Mouse (Mus musculus) adrenal gland, adult 2 months (tissue): ENCODE measurements at regions not wholly inside any gene's neighbourhood (a gene's known extent, or its start where the extent isn't known, plus 50 kb on each side); places are given as distances from the start of the nearest gene placed in this dataset.
A peak's percentile ranks its signal among the peaks of the same experiment; 100 is the strongest.

Experiments
- DNase-seq: peaks from one replicate; pipeline ENCODE4 v3.0.0; 2021

- DNase-seq = no peak
Observed at GRCm38 (mm10) chr3:120898258-120898657, 273.2 kb downstream of the Rwdd3 start.

GRCm38 (mm10) chr3:120897758-120898157, 273.7 kb downstream of the Rwdd3 start:
- DNase-seq = no peak

GRCm38 (mm10) chr3:120897221-120897620, 274.3 kb downstream of the Rwdd3 start:
- no peak for DNase-seq

- no peak for DNase-seq
Observed at GRCm38 (mm10) chr3:120886063-120886841, 285.2 kb downstream of the Rwdd3 start.

GRCm38 (mm10) chr3:120885401-120885800, 286.1 kb downstream of the Rwdd3 start:
- no peak for DNase-seq

GRCm38 (mm10) chr3:120884189-120884588, 287.3 kb downstream of the Rwdd3 start:
- no peak for DNase-seq

GRCm38 (mm10) chr3:120883650-120884049, 287.8 kb downstream of the Rwdd3 start:
- no peak for DNase-seq

- no peak for DNase-seq
Observed at GRCm38 (mm10) chr3:120879409-120879808, 292.1 kb downstream of the Rwdd3 start.

GRCm38 (mm10) chr3:120875740-120876139, 295.8 kb downstream of the Rwdd3 start:
- DNase-seq = no peak

GRCm38 (mm10) chr3:120865036-120865435, 306.5 kb downstream of the Rwdd3 start:
- no peak for DNase-seq

- DNase-seq = no peak
Observed at GRCm38 (mm10) chr3:120861641-120862040, 309.9 kb downstream of the Rwdd3 start.

GRCm38 (mm10) chr3:120858281-120858680, 313.2 kb downstream of the Rwdd3 start:
- DNase-seq = no peak

- no peak for DNase-seq
Observed at GRCm38 (mm10) chr3:120854322-120854721, 317.2 kb downstream of the Rwdd3 start.

GRCm38 (mm10) chr3:120843623-120844022, 327.9 kb downstream of the Rwdd3 start:
- DNase-seq = no peak

GRCm38 (mm10) chr3:120823536-120823935, 348.0 kb downstream of the Rwdd3 start:
- DNase-seq = no peak

GRCm38 (mm10) chr3:120811901-120812300, 359.6 kb downstream of the Rwdd3 start:
- no peak for DNase-seq

- DNase-seq = no peak
Observed at GRCm38 (mm10) chr3:120810527-120810926, 361.0 kb downstream of the Rwdd3 start.

- no peak for DNase-seq
Observed at GRCm38 (mm10) chr3:120810048-120810447, 361.4 kb downstream of the Rwdd3 start.

GRCm38 (mm10) chr3:120786659-120787058, 384.8 kb downstream of the Rwdd3 start:
- DNase-seq = peak; percentile 57

GRCm38 (mm10) chr3:120781486-120781885, 390.0 kb downstream of the Rwdd3 start:
- no peak for DNase-seq

- no peak for DNase-seq
Observed at GRCm38 (mm10) chr3:120779091-120779490, 392.4 kb downstream of the Rwdd3 start.

GRCm38 (mm10) chr3:120774951-120775350, 396.5 kb downstream of the Rwdd3 start:
- no peak for DNase-seq

GRCm38 (mm10) chr3:120761681-120762080, 409.8 kb downstream of the Rwdd3 start:
- DNase-seq = peak; percentile 33

- DNase-seq = no peak
Observed at GRCm38 (mm10) chr3:120761223-120761622, 410.3 kb downstream of the Rwdd3 start.
